Comparison of ENCODE assay signal across 28 mouse cellular contexts in the genomic region with DNA sequence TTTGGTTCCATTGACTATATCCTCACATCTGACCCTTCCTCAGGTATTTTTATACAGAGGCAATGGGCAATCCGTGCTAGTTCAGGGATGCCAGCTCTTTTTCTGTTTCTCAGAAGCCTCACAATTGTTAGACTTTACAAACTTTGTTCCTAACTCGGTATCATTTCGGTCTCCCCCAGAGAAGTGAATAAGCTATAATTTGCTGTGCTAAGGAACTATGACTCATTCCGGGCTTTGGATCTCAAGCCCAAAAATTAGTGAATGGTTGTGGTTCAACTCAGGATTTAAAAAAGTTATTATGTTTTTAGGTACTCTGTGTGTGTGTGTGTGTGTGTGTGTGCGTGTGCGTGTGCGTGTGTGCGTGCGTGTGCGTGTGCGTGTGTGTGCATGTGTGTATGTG.
"Had no signal": no experiment of that assay in that cellular context is flagged by ENCODE, and none has a peak within 500 bp of the region (broad histone marks: within the 10 kb centered on the region; RNA-seq: fewer than 3 reads in every experiment).

No protein-coding gene starts in this region.

- ATAC-seq: hindbrain, embryonic 16.5 days; inflammation-experienced regulatory T-cells, adult 6 months; intestine, embryonic 15.5 days; intestine, postnatal 0 days; liver, embryonic 12.5 days had no signal

- H3K9me3 ChIP-seq: heart, embryonic 10.5 days; heart, embryonic 12.5 days; hindbrain, embryonic 10.5 days; hindbrain, embryonic 12.5 days; intestine, embryonic 15.5 days; limb, embryonic 13.5 days; limb, embryonic 15.5 days; liver, embryonic 12.5 days had no signal

- H3K9ac ChIP-seq: heart, embryonic 12.5 days; hindbrain, embryonic 12.5 days; hindbrain, embryonic 14.5 days; intestine, embryonic 15.5 days; limb, embryonic 13.5 days; limb, embryonic 15.5 days; liver, embryonic 12.5 days; liver, embryonic 14.5 days had no signal

- H3K4me2 ChIP-seq: heart, embryonic 12.5 days; hindbrain, embryonic 12.5 days; hindbrain, embryonic 14.5 days; intestine, embryonic 15.5 days; limb, embryonic 13.5 days; limb, embryonic 15.5 days; liver, embryonic 12.5 days had no signal

- H3K36me3 ChIP-seq: heart, embryonic 10.5 days; heart, embryonic 12.5 days; hindbrain, embryonic 10.5 days; hindbrain, embryonic 12.5 days; intestine, embryonic 15.5 days; limb, embryonic 13.5 days; limb, embryonic 15.5 days had no signal

- DNase-seq: gastrocnemius, adult 2 months; gastrocnemius, postnatal 10 days; gastrocnemius, postnatal 25 days; heart, adult 18-20 months; heart, postnatal 10 days; heart, postnatal 4 days; kidney, adult 18-20 months; kidney, adult 8-10 months; kidney, postnatal 10 days; kidney, postnatal 25 days; kidney, postnatal 4 days; layer of hippocampus, adult 9-11 months; layer of hippocampus, postnatal 36 days; left cerebral cortex, postnatal 4 days had no signal

- H3K4me3 ChIP-seq: gastrocnemius, adult 2 months; heart, embryonic 10.5 days; heart, embryonic 12.5 days; hindbrain, embryonic 10.5 days; hindbrain, embryonic 12.5 days; intestine, embryonic 15.5 days; layer of hippocampus, adult 2 months; limb, embryonic 13.5 days; limb, embryonic 15.5 days; liver, embryonic 12.5 days had no signal

- H3K4me1 ChIP-seq: hindbrain, embryonic 10.5 days; hindbrain, embryonic 12.5 days; intestine, embryonic 15.5 days; limb, embryonic 15.5 days had no signal

- H3K27me3 ChIP-seq: heart, embryonic 12.5 days; hindbrain, embryonic 12.5 days; intestine, embryonic 15.5 days; limb, embryonic 13.5 days; limb, embryonic 15.5 days; liver, embryonic 12.5 days had no signal

- H3K27ac ChIP-seq: gastrocnemius, adult 2 months; heart, embryonic 10.5 days; hindbrain, embryonic 10.5 days; hindbrain, embryonic 12.5 days; hindbrain, embryonic 14.5 days; intestine, embryonic 15.5 days; layer of hippocampus, adult 2 months; limb, embryonic 13.5 days; limb, embryonic 15.5 days; liver, embryonic 14.5 days had no signal
